Mouse (Mus musculus): ENCODE measurements around the gene Fntb.

GRCm38 (mm10) chr12:76839298-76839697 is 73.9 kb downstream of the Fntb start:
- TF ChIP-seq CTCF (IDR thresholded peaks at IDR 0.05; ENCODE audit: low read depth, low read length) (no peak), POLR2AphosphoS5 (IDR thresholded peaks at IDR 0.05; ENCODE audit: insufficient replicate concordance, low read depth, low read length) (no peak)
